Mouse (Mus musculus): ENCODE measurements at regions not wholly inside any gene's neighbourhood (a gene's known extent, or its start where the extent isn't known, plus 50 kb on each side); places are given as distances from the start of the nearest gene placed in this dataset.

- 90% methylated on average over 2 of the region's 2 CpGs for WGBS
- H3K9ac ChIP-seq (replicated peaks; ENCODE audit: low read depth, low read length) = no peak overlapping the region
- H3K27me3 ChIP-seq (replicated peaks; ENCODE audit: control insufficient read depth, insufficient read depth, low read length) = no peaks in the 10 kb centered on the region
- no peaks in the 10 kb centered on the region for H3K36me3 ChIP-seq (ENCODE audit: control insufficient read depth, insufficient read depth)
- no peaks in the 10 kb centered on the region for H3K4me1 ChIP-seq (replicated peaks; ENCODE audit: control insufficient read depth, insufficient read depth, low read length)
- H3K4me2 ChIP-seq (ENCODE audit: low read length) = no peak overlapping the region
- H3K4me3 ChIP-seq (replicated peaks; ENCODE audit: low read length) = no peak overlapping the region
- H3K9me3 ChIP-seq (ENCODE audit: control insufficient read depth, low read length) = no peaks in the 10 kb centered on the region
- H3K27ac ChIP-seq (ENCODE audit: low read length) = no peak overlapping the region
- no peak for ATAC-seq
Observed at GRCm38 (mm10) chr4:29482407-29482806, 669.5 kb downstream of the Epha7 start.

DNA sequence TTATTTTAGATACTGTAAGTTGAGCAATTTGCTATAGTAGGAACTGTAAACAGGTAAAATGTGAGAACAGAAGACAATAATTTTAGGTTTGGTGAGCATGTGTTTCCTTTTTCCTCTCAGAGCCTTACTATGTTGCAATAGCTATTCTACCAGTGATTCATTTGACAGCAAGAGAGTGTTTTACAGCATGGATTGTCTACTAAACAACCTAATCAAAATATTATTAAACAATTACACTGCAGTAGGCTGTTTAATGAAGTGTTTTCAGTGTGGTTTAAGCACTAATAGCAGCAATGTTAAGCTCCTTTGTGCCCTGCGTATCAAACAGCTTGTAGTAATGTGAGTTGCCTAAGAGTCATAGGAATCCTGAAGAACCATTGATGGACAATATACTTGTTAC lies 687.9 kb downstream of the Epha7 start:
- Histone ChIP-seq H3K27me3 (replicated peaks; ENCODE audit: control insufficient read depth, insufficient read depth, low read length) (no peaks in the 10 kb centered on the region), H3K4me2 (ENCODE audit: low read length) (no peak overlapping the region), H3K27ac (ENCODE audit: low read length) (no peak overlapping the region), H3K4me3 (replicated peaks; ENCODE audit: low read length) (no peak overlapping the region), H3K36me3 (ENCODE audit: control insufficient read depth, insufficient read depth) (no peaks in the 10 kb centered on the region), H3K9ac (replicated peaks; ENCODE audit: low read depth, low read length) (no peak overlapping the region), H3K4me1 (replicated peaks; ENCODE audit: control insufficient read depth, insufficient read depth, low read length) (no peaks in the 10 kb centered on the region), H3K9me3 (ENCODE audit: control insufficient read depth, low read length) (no peaks in the 10 kb centered on the region)
- no peak for ATAC-seq
- 54% methylated on average over 1 of the region's 1 CpGs for WGBS

- 68% methylated on average over 4 of the region's 4 CpGs for WGBS
- Histone ChIP-seq H3K4me2 (ENCODE audit: low read length) (no peak overlapping the region), H3K27ac (ENCODE audit: low read length) (no peak overlapping the region), H3K36me3 (ENCODE audit: control insufficient read depth, insufficient read depth) (no peaks in the 10 kb centered on the region), H3K4me3 (replicated peaks; ENCODE audit: low read length) (no peak overlapping the region), H3K9ac (replicated peaks; ENCODE audit: low read depth, low read length) (no peak overlapping the region), H3K27me3 (replicated peaks; ENCODE audit: control insufficient read depth, insufficient read depth, low read length) (no peaks in the 10 kb centered on the region), H3K9me3 (ENCODE audit: control insufficient read depth, low read length) (no peaks in the 10 kb centered on the region), H3K4me1 (replicated peaks; ENCODE audit: control insufficient read depth, insufficient read depth, low read length) (no peaks in the 10 kb centered on the region)
- ATAC-seq = no peak
Observed at GRCm38 (mm10) chr4:29525051-29525450, 712.1 kb downstream of the Epha7 start.

DNA sequence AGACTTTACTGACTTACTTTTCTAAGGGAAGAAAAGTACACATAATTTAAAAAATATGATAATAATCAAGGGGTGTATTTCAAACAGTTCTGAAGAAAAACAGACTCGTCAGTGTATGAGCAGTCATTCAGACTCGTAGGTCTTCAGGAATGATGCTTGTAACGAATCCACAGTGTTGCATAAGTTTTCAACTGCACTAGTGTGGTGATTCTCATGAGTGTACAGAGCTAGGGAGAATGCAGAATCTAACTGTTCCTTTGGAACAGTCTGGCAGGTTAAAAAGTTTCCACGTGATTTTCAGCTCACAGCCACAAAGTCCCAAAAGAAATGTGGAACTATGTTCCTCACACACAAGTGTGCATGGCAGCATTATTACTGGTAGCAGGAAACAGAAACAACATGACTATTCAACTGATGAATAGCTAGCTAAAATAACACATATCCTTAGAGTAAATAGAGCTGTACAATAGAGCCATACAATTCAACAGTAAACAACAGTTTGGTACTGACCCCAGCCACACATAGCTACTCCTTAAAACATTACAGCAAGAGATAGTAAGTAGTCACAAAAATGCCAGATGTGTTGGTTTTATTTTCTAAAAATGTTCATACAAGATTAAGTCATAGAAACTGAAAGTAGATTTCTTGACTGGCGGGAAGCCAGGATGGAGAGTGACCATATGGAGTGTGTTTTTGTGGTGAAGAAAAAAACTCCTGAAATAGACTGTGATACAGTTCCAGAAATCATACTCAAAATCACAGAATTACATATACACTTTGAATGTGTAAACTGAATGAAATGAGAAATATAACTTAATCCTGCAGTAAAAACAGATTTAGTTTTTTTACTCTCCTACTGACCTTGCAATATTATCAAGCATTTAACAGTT lies 713.1 kb downstream of the Epha7 start:
- no peak overlapping the region for H3K4me2 ChIP-seq (ENCODE audit: low read length)
- peak; percentile 61; the same call in 1 of the 2 replicates for ATAC-seq
- H3K4me3 ChIP-seq (replicated peaks; ENCODE audit: low read length) = no peak overlapping the region
- H3K27me3 ChIP-seq (replicated peaks; ENCODE audit: control insufficient read depth, insufficient read depth, low read length) = no peaks in the 10 kb centered on the region
- no peak overlapping the region for H3K9ac ChIP-seq (replicated peaks; ENCODE audit: low read depth, low read length)
- whole genome bisulfite sequencing = 72% methylated on average over 5 of the region's 5 CpGs
- no peaks in the 10 kb centered on the region for H3K4me1 ChIP-seq (replicated peaks; ENCODE audit: control insufficient read depth, insufficient read depth, low read length)
- no peaks in the 10 kb centered on the region for H3K9me3 ChIP-seq (ENCODE audit: control insufficient read depth, low read length)
- no peaks in the 10 kb centered on the region for H3K36me3 ChIP-seq (ENCODE audit: control insufficient read depth, insufficient read depth)
- H3K27ac ChIP-seq (ENCODE audit: low read length) = no peak overlapping the region
